8 mouse cellular contexts compared by ENCODE assay signal in genomic region chr2:27507562-27507961, GRCm38 (mm10). TPM values are rescaled to one million over a fixed set of nuclear protein-coding genes. Genes with fewer than 3 reads are reported as not detected.
DNase-seq lines count a peak whose midpoint lies in the region; ATAC-seq lines count a peak whose summit lies in the region.

Brd3 (minus strand) TSS chr2:27507662.

- peaks cover 11% of the 10 kb centered on the region for H3K4me1 ChIP-seq in brown adipose tissue, adult 24 weeks (ENCODE audit: control insufficient read depth, insufficient read depth, insufficient read length, low read length)
- no peaks in the 10 kb centered on the region for H3K4me1 ChIP-seq in midbrain, embryonic 14.5 days (ENCODE audit: control insufficient read depth, insufficient read depth, low read length)

- no peak for DNase-seq in left cerebral cortex, adult 18-20 months (ENCODE audit: low spot score in 2 of 2)
- DNase-seq in left cerebral cortex, adult 11 months (ENCODE audit: low spot score) = no peak
- DNase-seq in heart, adult 8-10 months (ENCODE audit: low spot score) = no peak
- no peak for DNase-seq in layer of hippocampus, postnatal 14 days (ENCODE audit: low spot score in 2 of 2)
- no peak for DNase-seq in midbrain, embryonic 14.5 days
- no peak for DNase-seq in spleen, adult 18-20 months
- no peak for DNase-seq in cerebellum, postnatal 4 days (ENCODE audit: low spot score in 2 of 2)

- no peaks in the 10 kb centered on the region for H3K27me3 ChIP-seq in midbrain, embryonic 14.5 days (ENCODE audit: control insufficient read depth, insufficient read depth, low read length)

- no peak within 1 kb of the TSS for H3K4me3 ChIP-seq in brown adipose tissue, adult 24 weeks (ENCODE audit: insufficient read depth, low read depth, low read length)
- H3K4me3 ChIP-seq in midbrain, embryonic 14.5 days (replicated peaks; ENCODE audit: low read depth, low read length) = no peak within 1 kb of the TSS

- no peak within 1 kb of the TSS for H3K9ac ChIP-seq in midbrain, embryonic 14.5 days (replicated peaks; ENCODE audit: low read length)

- WGBS in midbrain, embryonic 14.5 days = 65% methylated on average over 4 of the region's 4 CpGs

- no peak within 1 kb of the TSS for H3K4me2 ChIP-seq in midbrain, embryonic 14.5 days (ENCODE audit: low read length)

- no peaks in the 10 kb centered on the region for H3K9me3 ChIP-seq in midbrain, embryonic 14.5 days (ENCODE audit: control insufficient read depth, low read length)

- no peak within 1 kb of the TSS for H3K27ac ChIP-seq in brown adipose tissue, adult 24 weeks (replicated peaks; ENCODE audit: low read depth, low read length)
- no peak within 1 kb of the TSS for H3K27ac ChIP-seq in midbrain, embryonic 14.5 days (replicated peaks; ENCODE audit: low read depth, low read length)

- no peak for ATAC-seq in midbrain, embryonic 14.5 days (ENCODE audit: low FRiP score, low TSS enrichment)

- H3K36me3 ChIP-seq in midbrain, embryonic 14.5 days (ENCODE audit: control insufficient read depth, insufficient read depth, low read length) = no peaks in the 10 kb centered on the region

RNA-seq across cellular contexts. Expression of gene Brd3, which starts in this region (rescaled TPM):
- total RNA-seq in left cerebral cortex, adult 18-20 months (2021) = 10 to 100 TPM; 53.2 to 53.5 TPM
- polyA plus RNA-seq in brown adipose tissue, adult 24 weeks (2012; ENCODE audit: insufficient read depth, insufficient read length, missing spikeins) = 18.2 and 19.3 TPM in 2 replicates
- total RNA-seq in heart, adult 8-10 months (2022) = 10 to 100 TPM; 27.4 to 28.6 (median 28.3) TPM
- total RNA-seq in layer of hippocampus, postnatal 14 days (2021) = 10 to 100 TPM; 58.9 to 68.0 TPM
- 165 and 174 TPM in 2 replicates for polyA plus RNA-seq in midbrain, embryonic 14.5 days (2014; fragmentation: Nextera tagmentation; extraction: Ambion mirVana)
